Mouse (Mus musculus) intestine, embryonic 16.5 days (tissue): ENCODE measurements around the gene D17Wsu92e. TPM values are rescaled to one million over a fixed set of nuclear protein-coding genes. Genes with fewer than 3 reads are reported as not detected.
A peak's percentile ranks its signal among the peaks of the same experiment; 100 is the strongest.
"Not testable (repeated sequence)": the region's sequence is repeated elsewhere in the genome, so short reads cannot be mapped to it uniquely, and the experiment has no call there.

ENCODE experiments used
- ATAC-seq: fragments of 200-750 bp; cut with Nextera tagmentation; 2 replicates; pipeline ENCODE4 v1.8.0; 2017; ENCODE audit warnings: moderate TSS enrichment, moderate library complexity
- H3K27ac ChIP-seq: fragments of 300-500 bp; sonication (generic); 2 replicates; pipeline ENCODE4 v1.5.1; 2014; ENCODE audit warnings: mild to moderate bottlenecking, low read length
- H3K27me3 ChIP-seq: fragments of 300-500 bp; sonication (generic); replicated peaks from 2 replicates; pipeline ENCODE4 v1.6.1; 2014; ENCODE audit warnings: low read length, control low read depth, mixed read lengths; ENCODE audit not compliant: control insufficient read depth, insufficient read depth
- H3K36me3 ChIP-seq: fragments of 300-500 bp; sonication (generic); 2 replicates; pipeline ENCODE4 v1.6.1; 2014; ENCODE audit warnings: low read length, control low read depth; ENCODE audit not compliant: control insufficient read depth, insufficient read depth
- H3K4me1 ChIP-seq: fragments of 300-500 bp; sonication (generic); 2 replicates; pipeline ENCODE4 v1.6.1; 2014; ENCODE audit warnings: low read length, control low read depth, mixed read lengths; ENCODE audit not compliant: control insufficient read depth, insufficient read depth
- H3K4me2 ChIP-seq: fragments of 300-500 bp; sonication (generic); 2 replicates; pipeline ENCODE4 v1.6.1; 2014; ENCODE audit warnings: low read depth, low read length, control low read depth
- H3K4me3 ChIP-seq: fragments of 300-500 bp; sonication (generic); 2 replicates; pipeline ENCODE4 v1.5.1; 2014; ENCODE audit warnings: mild to moderate bottlenecking, low read length
- H3K9ac ChIP-seq: fragments of 300-500 bp; sonication (generic); 2 replicates; pipeline ENCODE4 v1.6.1; 2014; ENCODE audit warnings: low read depth, low read length
- H3K9me3 ChIP-seq: fragments of 300-500 bp; sonication (generic); 2 replicates; pipeline ENCODE4 v1.6.1; 2016; ENCODE audit warnings: low read length, control low read depth; ENCODE audit not compliant: control insufficient read depth
- WGBS: fragments of 180-500 bp; shearing (Covaris S2); extraction: QIAGEN DNeasy Blood & Tissue Kit; methylation state at CpG from one replicate; pipeline ENCODE4 v1.1.7; 2014; 5-methylcytosine and 5-hydroxymethylcytosine counted together
- polyA plus RNA-seq: library from polyadenylated mRNA; unstranded; fragments of >200 nt; fragmentation: Nextera tagmentation; extraction: Ambion mirVana; gene quantifications from 2 replicates; pipeline ENCODE4 v1.2.1, GENCODE M21; 2015

D17Wsu92e gene
- polyA plus RNA-seq, 1 experiment from 2014 or later = 14.7 TPM

DNA sequence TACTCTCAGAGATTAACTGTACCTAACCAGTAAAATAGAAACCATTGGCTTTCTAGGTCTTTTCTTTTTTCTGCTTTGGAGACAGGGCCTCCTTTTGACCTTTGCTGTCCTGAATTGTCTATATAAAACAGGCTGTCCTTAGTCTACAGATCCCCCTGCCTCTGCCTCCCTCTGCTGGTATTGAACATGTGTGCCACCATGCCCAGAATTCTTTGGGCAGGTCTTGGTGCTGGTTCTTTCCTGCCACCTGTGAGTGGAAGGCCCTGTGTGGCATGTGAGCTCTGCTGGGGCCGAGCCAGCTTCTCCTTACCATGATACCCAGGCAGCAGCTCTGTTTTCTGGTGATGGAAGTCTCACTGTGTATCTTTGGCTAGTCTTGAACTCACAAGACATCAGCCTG, 27.9 kb upstream of the D17Wsu92e start:
- no peak for ATAC-seq
- no peaks in the 10 kb centered on the region for H3K27me3 ChIP-seq
- peaks cover 10% of the 10 kb centered on the region; the same call in 1 of the 2 replicates for H3K36me3 ChIP-seq
- no peak overlapping the region for H3K4me3 ChIP-seq
- no peaks in the 10 kb centered on the region for H3K9me3 ChIP-seq
- no peaks in the 10 kb centered on the region for H3K4me1 ChIP-seq
- H3K9ac ChIP-seq = no peak overlapping the region
- WGBS = 97% methylated on average over 1 of the region's 1 CpGs
- H3K4me2 ChIP-seq = no peak overlapping the region
- no peak overlapping the region for H3K27ac ChIP-seq

DNA sequence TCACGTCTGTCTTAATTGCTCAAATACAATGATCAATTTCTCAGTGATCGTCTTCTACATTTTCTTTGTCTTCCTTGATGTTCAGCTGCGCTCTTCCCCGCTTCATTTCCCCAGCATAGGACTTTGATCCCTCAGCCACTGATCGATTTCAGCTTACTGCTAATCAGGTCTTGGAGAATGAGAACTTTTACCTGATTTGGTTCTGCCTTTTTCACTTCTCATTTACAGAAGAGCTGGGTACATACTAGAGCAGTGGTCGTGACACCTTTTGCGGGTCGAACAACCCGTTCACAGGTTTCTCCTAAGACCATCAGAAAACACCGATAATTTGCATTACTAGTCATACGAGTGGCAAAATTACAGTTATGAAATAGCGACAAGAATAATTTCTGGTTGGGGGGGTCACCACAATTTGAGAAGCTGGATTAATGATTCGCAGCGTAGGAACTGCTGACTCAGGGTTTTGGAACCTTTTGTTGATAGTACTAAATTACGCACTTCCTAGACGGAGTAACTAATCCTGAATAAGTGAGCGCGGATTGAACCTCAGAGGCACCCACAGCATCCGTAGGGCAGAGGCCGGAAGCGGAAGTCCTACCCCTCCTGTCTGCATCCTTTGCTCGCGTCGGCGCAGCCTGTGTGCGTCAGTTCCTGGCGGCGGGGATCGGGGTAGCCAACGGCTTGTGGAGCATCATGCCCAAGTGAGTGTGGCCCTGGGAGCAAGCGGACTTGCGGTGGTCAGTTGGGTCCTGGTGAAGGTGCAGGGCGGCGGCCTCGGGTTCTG, 19.2 kb upstream of the D17Wsu92e start:
- peak; percentile 98 for ATAC-seq
- 2% methylated on average over 35 of the region's 35 CpGs for WGBS
- H3K36me3 ChIP-seq = peaks cover 5% of the 10 kb centered on the region
- peaks cover 13% of the 10 kb centered on the region for H3K4me1 ChIP-seq
- peak overlapping the region; percentile 86 for H3K4me3 ChIP-seq
- H3K9me3 ChIP-seq = no peaks in the 10 kb centered on the region
- peak overlapping the region; percentile 86 for H3K4me2 ChIP-seq
- H3K27ac ChIP-seq = peak overlapping the region; percentile 90
- H3K9ac ChIP-seq = peak overlapping the region; percentile 89
- H3K27me3 ChIP-seq = no peaks in the 10 kb centered on the region

DNA sequence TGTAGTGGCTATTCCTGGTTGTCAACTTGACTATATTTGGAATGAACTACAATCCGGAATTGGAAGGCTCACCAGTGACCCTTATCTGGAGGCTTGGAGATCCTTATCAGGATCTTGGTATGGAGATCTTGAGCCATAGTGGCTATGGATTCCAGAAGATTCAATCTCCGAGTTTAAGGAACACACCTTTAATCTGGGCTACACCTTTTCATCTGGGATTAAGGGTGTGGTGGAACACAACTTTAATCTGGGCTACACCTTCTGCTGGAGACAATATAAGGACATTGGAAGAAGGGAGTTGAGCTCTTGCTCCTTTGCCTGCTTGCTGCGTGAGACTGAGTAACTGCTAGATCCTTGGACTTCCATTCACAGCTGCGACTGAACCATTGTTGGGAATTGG, 17.4 kb upstream of the D17Wsu92e start, which contains the start of gene Snrpc:
Gene Snrpc (plus strand): TSS at position 301 of the 400 bp plus-strand sequence.
- Histone ChIP-seq H3K4me3 (peak within 1 kb of the TSS; percentile 86), H3K27ac (peak within 1 kb of the TSS; percentile 90), H3K4me2 (peak within 1 kb of the TSS; percentile 86), H3K4me1 (peaks cover 13% of the 10 kb centered on the region)
- not testable (repeated sequence) for ATAC-seq, H3K36me3 ChIP-seq, H3K9ac ChIP-seq, H3K27me3 ChIP-seq, H3K9me3 ChIP-seq
- WGBS = 81% methylated on average over 4 of the region's 4 CpGs

DNA sequence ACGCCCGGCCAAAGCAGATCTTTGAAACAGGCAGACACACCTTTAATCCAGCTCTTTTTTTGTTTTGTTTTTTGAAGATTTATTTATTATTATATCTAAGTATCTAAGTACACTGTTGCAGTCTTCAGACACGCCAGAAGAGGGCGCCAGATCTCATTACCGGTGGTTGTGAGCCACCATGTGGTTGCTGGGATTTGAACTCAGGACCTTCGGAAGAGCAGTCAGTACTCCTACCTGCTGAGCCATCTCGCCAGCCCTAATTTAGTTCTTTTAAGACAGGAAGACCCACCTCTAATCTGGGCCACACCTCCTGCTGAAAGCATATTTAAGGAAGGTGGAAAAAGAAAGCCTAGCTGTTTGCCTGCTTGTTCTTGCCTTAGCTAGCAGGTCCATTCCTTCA, 10.0 kb upstream of the D17Wsu92e start:
- ATAC-seq = no peak
- Histone ChIP-seq H3K9me3 (no peaks in the 10 kb centered on the region), H3K36me3 (no peaks in the 10 kb centered on the region), H3K27me3 (no peaks in the 10 kb centered on the region), H3K9ac (no peak overlapping the region), H3K27ac (no peak overlapping the region), H3K4me3 (no peak overlapping the region), H3K4me2 (no peak overlapping the region), H3K4me1 (peaks cover 8% of the 10 kb centered on the region; the same call in 1 of the 2 replicates)
- 60% methylated on average over 7 of the region's 7 CpGs for WGBS

DNA sequence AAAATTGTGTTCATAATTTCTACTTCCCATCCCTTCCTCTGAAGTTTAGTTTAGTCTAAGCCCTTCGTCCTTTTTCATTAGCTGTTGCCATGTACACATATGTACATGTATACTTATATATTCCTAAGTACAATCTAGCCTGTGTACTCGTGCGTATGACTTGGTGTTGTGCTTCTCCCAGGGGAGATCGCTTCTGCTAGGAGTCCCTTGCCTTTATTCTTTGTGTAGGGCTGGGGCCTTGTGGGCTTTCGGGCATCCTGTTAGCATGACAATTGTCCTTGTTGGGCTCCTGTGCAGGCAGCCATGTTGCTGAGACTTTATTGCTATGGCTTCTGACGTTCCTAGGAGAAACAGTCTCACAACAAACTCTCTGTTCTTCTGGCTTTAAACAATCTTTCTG, 7.1 kb upstream of the D17Wsu92e start:
- Histone ChIP-seq H3K36me3 (no peaks in the 10 kb centered on the region), H3K4me3 (no peak overlapping the region), H3K27ac (no peak overlapping the region), H3K27me3 (no peaks in the 10 kb centered on the region), H3K9ac (no peak overlapping the region), H3K4me2 (no peak overlapping the region), H3K9me3 (no peaks in the 10 kb centered on the region), H3K4me1 (peaks cover 11% of the 10 kb centered on the region)
- no peak for ATAC-seq
- 38% methylated on average over 6 of the region's 6 CpGs for WGBS

DNA sequence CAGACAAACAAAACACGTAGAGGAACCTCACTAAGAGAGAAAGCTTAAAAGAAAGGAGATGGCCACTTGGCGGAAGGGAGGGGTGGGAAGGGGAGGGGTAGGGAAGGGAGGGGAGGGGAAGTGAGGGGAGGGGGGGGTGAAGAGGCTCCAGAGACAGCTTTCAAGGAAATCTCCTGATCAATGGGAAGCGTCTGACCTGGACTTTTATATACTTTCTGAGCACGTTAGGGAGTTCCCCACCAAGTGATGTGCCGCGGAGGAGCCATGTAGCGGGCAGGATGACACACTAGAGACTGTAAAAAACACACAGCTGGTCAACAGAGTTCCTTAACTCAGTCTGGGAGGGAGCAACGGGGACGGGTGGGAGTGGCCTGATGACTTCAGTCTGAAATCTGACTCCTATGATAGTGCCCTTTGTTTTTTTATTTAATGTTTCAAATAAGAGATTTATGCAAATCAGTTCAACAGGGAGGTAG, 6.5 kb upstream of the D17Wsu92e start:
- H3K9me3 ChIP-seq = no peaks in the 10 kb centered on the region
- 2% methylated on average over 8 of the region's 9 CpGs for WGBS
- H3K36me3 ChIP-seq = no peaks in the 10 kb centered on the region
- H3K27ac ChIP-seq = peak overlapping the region; percentile 78; the same call in 1 of the 2 replicates
- no peaks in the 10 kb centered on the region for H3K27me3 ChIP-seq
- H3K9ac ChIP-seq = peak overlapping the region; percentile 48
- H3K4me3 ChIP-seq = peak overlapping the region; percentile 50
- peaks cover 12% of the 10 kb centered on the region for H3K4me1 ChIP-seq
- ATAC-seq = peak; percentile 43; the same call in 1 of the 2 replicates
- peak overlapping the region; percentile 71 for H3K4me2 ChIP-seq

DNA sequence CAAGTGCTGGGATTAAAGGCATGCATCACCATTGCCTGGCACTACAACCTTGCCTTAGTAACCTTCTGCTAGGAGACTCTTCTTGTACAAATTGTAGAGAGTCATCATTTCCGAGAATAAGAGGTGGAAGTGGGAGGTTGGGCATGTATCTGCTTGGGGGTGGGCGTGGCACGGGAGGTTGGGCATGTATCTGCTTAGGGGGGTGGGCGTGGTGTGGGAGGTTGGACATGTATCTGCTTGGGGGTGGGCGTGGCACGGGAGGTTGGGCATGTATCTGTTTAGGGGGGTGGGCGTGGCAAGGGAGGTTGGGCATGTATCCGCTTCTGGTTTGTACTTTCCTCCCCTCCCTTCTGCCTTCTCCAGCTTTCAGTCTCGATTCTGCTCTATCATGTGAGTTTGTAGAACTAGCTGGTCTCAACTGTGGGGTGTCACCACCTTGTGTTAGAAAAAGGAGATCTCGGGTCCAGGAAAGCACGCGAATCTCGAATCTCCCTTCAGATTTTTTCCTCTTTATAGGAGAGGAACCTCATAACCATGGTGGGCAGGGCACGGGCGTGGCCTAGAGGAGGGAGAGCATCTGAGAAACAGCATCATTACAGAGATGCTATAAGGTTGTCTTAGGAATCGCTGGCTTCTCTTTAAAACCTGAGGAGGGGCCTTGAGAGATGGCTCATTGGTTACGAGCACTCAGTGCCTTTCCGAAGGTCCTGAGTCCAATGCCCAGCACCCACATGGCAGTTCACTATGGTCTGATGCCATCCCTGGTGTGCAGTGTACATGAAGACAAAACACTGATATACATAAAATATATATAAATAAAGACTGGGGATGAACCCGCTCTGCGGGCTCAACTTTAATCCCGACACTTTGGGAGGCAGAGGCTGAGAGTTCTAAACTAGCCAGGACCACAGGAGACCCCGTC, 5.8 kb upstream of the D17Wsu92e start:
- Histone ChIP-seq H3K9ac (peak overlapping the region; percentile 64), H3K27ac (peak overlapping the region; percentile 78), H3K27me3 (no peaks in the 10 kb centered on the region), H3K4me2 (peak overlapping the region; percentile 71), H3K36me3 (no peaks in the 10 kb centered on the region), H3K4me3 (peak overlapping the region; percentile 50), H3K4me1 (peaks cover 18% of the 10 kb centered on the region), H3K9me3 (no peaks in the 10 kb centered on the region)
- peak; percentile 63 for ATAC-seq
- WGBS = 2% methylated on average over 22 of the region's 22 CpGs

DNA sequence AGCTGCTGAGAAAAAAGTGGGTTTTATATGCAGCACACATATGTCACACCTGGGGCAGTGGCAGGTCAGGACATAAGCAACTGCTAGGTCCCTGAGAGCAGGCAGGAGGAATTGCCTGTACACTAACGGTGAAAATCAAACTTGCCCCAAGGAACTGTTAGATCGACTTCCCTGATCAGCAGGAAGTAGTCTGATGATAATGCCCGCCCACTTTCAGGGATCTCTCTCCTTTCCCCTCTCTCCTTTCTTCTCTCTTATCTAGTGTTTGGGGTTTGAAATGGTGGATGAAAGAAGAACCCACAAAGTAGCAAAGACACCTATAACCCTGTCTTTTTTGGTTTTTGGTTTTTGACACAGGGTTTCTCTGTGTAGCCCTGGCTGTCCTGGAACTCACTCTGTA, 5.1 kb upstream of the D17Wsu92e start:
- peak overlapping the region; percentile 50 for H3K4me3 ChIP-seq
- ATAC-seq = no peak
- H3K4me2 ChIP-seq = peak overlapping the region; percentile 71
- H3K27me3 ChIP-seq = no peaks in the 10 kb centered on the region
- H3K9me3 ChIP-seq = no peaks in the 10 kb centered on the region
- peaks cover 21% of the 10 kb centered on the region for H3K4me1 ChIP-seq
- H3K36me3 ChIP-seq = no peaks in the 10 kb centered on the region
- 34% methylated on average over 3 of the region's 3 CpGs for WGBS
- no peak overlapping the region for H3K9ac ChIP-seq
- H3K27ac ChIP-seq = peak overlapping the region; percentile 33; the same call in 1 of the 2 replicates

DNA sequence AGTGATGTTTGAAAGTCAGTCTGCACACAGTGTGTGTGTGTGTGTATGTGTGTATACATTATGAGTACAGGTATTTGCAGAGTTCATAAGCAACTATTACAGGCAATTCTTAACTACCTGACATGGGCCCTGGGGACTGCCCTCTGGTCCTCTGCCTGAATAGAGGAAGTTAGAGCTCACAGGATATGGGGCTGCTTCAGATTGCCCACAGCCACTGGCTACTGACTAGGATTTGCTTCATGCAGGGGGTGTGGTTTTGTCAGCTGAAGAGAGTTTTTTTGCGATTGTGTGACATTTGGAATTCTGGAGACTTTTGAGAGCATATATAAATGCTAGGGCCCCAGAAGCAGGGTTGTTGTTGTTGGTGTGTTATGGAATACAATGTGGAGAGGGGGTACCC, 4.5 kb upstream of the D17Wsu92e start:
- H3K27me3 ChIP-seq = no peaks in the 10 kb centered on the region
- H3K9me3 ChIP-seq = no peaks in the 10 kb centered on the region
- no peak for ATAC-seq
- peaks cover 21% of the 10 kb centered on the region for H3K4me1 ChIP-seq
- H3K4me3 ChIP-seq = no peak overlapping the region
- no peaks in the 10 kb centered on the region for H3K36me3 ChIP-seq
- H3K27ac ChIP-seq = no peak overlapping the region
- H3K4me2 ChIP-seq = no peak overlapping the region
- no peak overlapping the region for H3K9ac ChIP-seq
- 66% methylated on average over 1 of the region's 1 CpGs for WGBS
